Comparison of ENCODE assay signal across 11 mouse cellular contexts in genomic region chr5:104158332-104159052, GRCm38 (mm10). TPM values are rescaled to one million over a fixed set of nuclear protein-coding genes. Genes with fewer than 3 reads are reported as not detected.
A peak's percentile ranks its signal among the peaks of the same experiment; 100 is the strongest.
DNase-seq lines count a peak whose midpoint lies in the region; TF ChIP-seq lines count a peak whose summit lies in the region.
"Had no signal": no experiment of that assay in that cellular context is flagged by ENCODE, and none has a peak within 500 bp of the region (broad histone marks: within the 10 kb centered on the region; RNA-seq: fewer than 3 reads in every experiment).

No protein-coding gene starts in this region.

- 75% methylated on average over 7 of the region's 7 CpGs for WGBS in lung, adult 2 months

- no peak for TF ChIP-seq POLR2A in lung, adult 2 months (IDR thresholded peaks at IDR 0.05; ENCODE audit: borderline replicate concordance, extremely low read depth, low read depth, low read length)

- DNase-seq in adrenal gland, adult (ENCODE audit: inconsistent age in 2 of 2, low spot score in 1 of 2), result peak; percentile 62 to 87
- no peak for DNase-seq in adrenal gland, postnatal 25 days
- peak; percentile 19 for DNase-seq in lung, postnatal 10 days
- DNase-seq in lung, adult 2 months, result no peak
- peak; percentile 75 to 78 for DNase-seq in layer of hippocampus, adult 2 months (ENCODE audit: low spot score in 2 of 2)
- peak; percentile 9 for DNase-seq in right cerebral cortex, postnatal 25 days
- DNase-seq in urinary bladder, postnatal 36 days (ENCODE audit: low spot score in 2 of 2), result no peak
- DNase-seq in spleen, adult 18-20 months, result no peak

- H3K4me3 ChIP-seq in lung, adult 2 months (replicated peaks; ENCODE audit: extremely low read depth, low read depth, low read length), result no peak overlapping the region
- no peak overlapping the region for H3K4me3 ChIP-seq in layer of hippocampus, adult 2 months
- H3K4me3 ChIP-seq: erythroblast, embryonic 14.5 days; limb, embryonic 10.5 days had no signal

- peak overlapping the region; percentile 87 for H3K27ac ChIP-seq in layer of hippocampus, adult 2 months
- H3K27ac ChIP-seq: limb, embryonic 10.5 days had no signal

- H3K4me1 ChIP-seq in lung, adult 2 months (ENCODE audit: control insufficient read depth, insufficient read depth, low read length), result peaks cover 3% of the 10 kb centered on the region; the same call in 1 of the 2 replicates
- H3K4me1 ChIP-seq: limb, embryonic 10.5 days had no signal

- no peak for TF ChIP-seq CTCF in lung, adult 2 months (IDR thresholded peaks at IDR 0.05; ENCODE audit: insufficient read depth, low read length)
- TF ChIP-seq CTCF in layer of hippocampus, adult 2 months (conservative IDR thresholded peaks at IDR 0.05), result no peak

RNA-seq across cellular contexts. Expression of gene Dspp, which starts 12.0 kb away (rescaled TPM):
- total RNA-seq in adrenal gland, postnatal 25 days (2021), result not detected in 2 replicates
- not detected in 2 replicates for polyA plus RNA-seq in lung, adult 2 months (2012; rRNA removed)
- not detected for total RNA-seq in layer of hippocampus, adult 2 months (2021)
- polyA plus RNA-seq: erythroblast, embryonic 14.5 days; limb, embryonic 10.5 days; stomach, embryonic 16.5 days had no signal

RNA-seq across cellular contexts. Expression of gene Dmp1, which starts 43.9 kb away (rescaled TPM):
- total RNA-seq in adrenal gland, postnatal 25 days (2021), result not detected in 2 replicates
- polyA plus RNA-seq in lung, adult 2 months (2012; rRNA removed), result not detected in 2 replicates
- 1 to 10 TPM; 4.4 to 5.2 TPM for total RNA-seq in layer of hippocampus, adult 2 months (2021)
- polyA plus RNA-seq: erythroblast, embryonic 14.5 days; limb, embryonic 10.5 days had no signal

RNA-seq across cellular contexts. Expression of gene Sparcl1, which starts 45.0 kb away (rescaled TPM):
- 24.7 and 25.0 TPM in 2 replicates for total RNA-seq in adrenal gland, postnatal 25 days (2021)
- 214 and 298 TPM in 2 replicates for polyA plus RNA-seq in lung, adult 2 months (2012; rRNA removed)
- 1,000 to 10,000 TPM; 1,426 to 1,439 TPM for total RNA-seq in layer of hippocampus, adult 2 months (2021)
- polyA plus RNA-seq: erythroblast, embryonic 14.5 days had no signal

Comparison
In these comparisons a context has a peak if more than half of its experiments do, and no peak if none do; other contexts are left out.
1. DNase-seq: peak in adrenal gland, adult (2 of 2), lung, postnatal 10 days (single experiment), layer of hippocampus, adult 2 months (2 of 2) and right cerebral cortex, postnatal 25 days (single experiment); none in adrenal gland, postnatal 25 days (single experiment), lung, adult 2 months (single experiment), urinary bladder, postnatal 36 days (0 of 2) and spleen, adult 18-20 months (0 of 2).
2. RNA of gene Sparcl1, which starts 45.0 kb away (total RNA-seq): 1,426 to 1,439 TPM in layer of hippocampus, adult 2 months; 24.7 to 25.0 TPM in adrenal gland, postnatal 25 days; every median in the first group is over 10 times any median in the second.